Mouse (Mus musculus) embryonic facial prominence, embryonic 11.5 days (tissue): ENCODE data around the gene Ooep. TPM values are rescaled to one million over a fixed set of nuclear protein-coding genes. Genes with fewer than 3 reads are reported as not detected.

Source experiments
- ATAC-seq: fragments of 200-750 bp; cut with Nextera tagmentation; replicated peaks from 2 replicates; pipeline ENCODE4 v1.8.0; 2017; ENCODE audit warnings: low read depth; ENCODE audit not compliant: insufficient number of reproducible peaks, low FRiP score, low TSS enrichment
- DNase-seq: peaks from one replicate; pipeline ENCODE4 v3.0.0-alpha.2; 2015; ENCODE audit warnings: low spot score
- H3K27ac ChIP-seq: fragments of 300-500 bp; sonication (generic); replicated peaks from 2 replicates; pipeline ENCODE4 v1.5.1; 2014; ENCODE audit warnings: mild to moderate bottlenecking, low read depth, low read length, control low read depth
- H3K27me3 ChIP-seq: fragments of 300-500 bp; sonication (generic); 2 replicates; pipeline ENCODE4 v1.6.1; 2014; ENCODE audit warnings: mild to moderate bottlenecking, low read length, moderate library complexity, mixed read lengths; ENCODE audit not compliant: control insufficient read depth, insufficient read depth
- H3K36me3 ChIP-seq: fragments of 300-500 bp; sonication (generic); replicated peaks from 2 replicates; pipeline ENCODE4 v1.6.1; 2014; ENCODE audit warnings: low read depth, mild to moderate bottlenecking, low read length, moderate library complexity, mixed read lengths; ENCODE audit not compliant: control insufficient read depth, insufficient read depth
- H3K4me1 ChIP-seq: fragments of 300-500 bp; sonication (generic); 2 replicates; pipeline ENCODE4 v1.6.1; 2014; ENCODE audit warnings: low read length, mixed read lengths; ENCODE audit not compliant: control insufficient read depth, insufficient read depth
- H3K4me2 ChIP-seq: fragments of 300-500 bp; sonication (generic); 2 replicates; pipeline ENCODE4 v1.6.1; 2014; ENCODE audit warnings: low read depth, mild to moderate bottlenecking, control low read depth, low read length, moderate library complexity
- H3K4me3 ChIP-seq: fragments of 300-500 bp; sonication (generic); 2 replicates; pipeline ENCODE4 v1.5.1; 2014; ENCODE audit warnings: low read depth, low read length, control low read depth
- H3K9ac ChIP-seq: fragments of 300-500 bp; sonication (generic); replicated peaks from 2 replicates; pipeline ENCODE4 v1.6.1; 2014; ENCODE audit warnings: mild to moderate bottlenecking, control low read depth, low read length
- H3K9me3 ChIP-seq: fragments of 300-500 bp; sonication (generic); replicated peaks from 2 replicates; pipeline ENCODE4 v1.6.1; 2016; ENCODE audit warnings: mild to moderate bottlenecking, low read length, inconsistent platforms, mixed read lengths; ENCODE audit not compliant: control insufficient read depth
- WGBS: fragments of 180-500 bp; shearing (Covaris S2); extraction: QIAGEN DNeasy Blood & Tissue Kit; methylation state at CpG from one replicate; pipeline ENCODE4 v1.1.7; 2014; 5-methylcytosine and 5-hydroxymethylcytosine counted together
- polyA plus RNA-seq: library from polyadenylated mRNA; unstranded; fragments of >200 nt; fragmentation: Nextera tagmentation; extraction: Ambion mirVana; gene quantifications from 2 replicates; pipeline ENCODE4 v1.2.1, GENCODE M21; 2014

Ooep gene
- polyA plus RNA-seq, 1 experiment from 2014 or later, result 1.4 TPM

- WGBS, result 69% methylated on average over 7 of the region's 7 CpGs
- Histone ChIP-seq H3K27me3 (peaks cover 42% of the 10 kb centered on the region), H3K9me3 (no peaks in the 10 kb centered on the region), H3K36me3 (no peaks in the 10 kb centered on the region), H3K27ac (no peak overlapping the region), H3K4me3 (no peak overlapping the region), H3K9ac (no peak overlapping the region), H3K4me1 (no peaks in the 10 kb centered on the region), H3K4me2 (no peak overlapping the region)
- DNase-seq, result no peak
- no peak for ATAC-seq
Measured at GRCm38 (mm10) chr9:78394602-78395001, 16.1 kb upstream of the Ooep start.

GRCm38 (mm10) chr9:78393741-78394140 is 15.2 kb upstream of the Ooep start:
- peaks cover 42% of the 10 kb centered on the region for H3K27me3 ChIP-seq
- H3K27ac ChIP-seq, result no peak overlapping the region
- WGBS, result 78% methylated on average over 10 of the region's 10 CpGs
- ATAC-seq (no peak), DNase-seq (no peak)
- H3K4me3 ChIP-seq, result no peak overlapping the region
- no peaks in the 10 kb centered on the region for H3K9me3 ChIP-seq
- no peak overlapping the region for H3K9ac ChIP-seq
- no peak overlapping the region for H3K4me2 ChIP-seq
- H3K4me1 ChIP-seq, result no peaks in the 10 kb centered on the region
- H3K36me3 ChIP-seq, result no peaks in the 10 kb centered on the region

- Histone ChIP-seq H3K4me3 (no peak overlapping the region), H3K4me1 (no peaks in the 10 kb centered on the region), H3K4me2 (no peak overlapping the region), H3K27ac (no peak overlapping the region), H3K9ac (no peak overlapping the region), H3K9me3 (no peaks in the 10 kb centered on the region), H3K36me3 (no peaks in the 10 kb centered on the region), H3K27me3 (peaks cover 18% of the 10 kb centered on the region)
- ATAC-seq (no peak), DNase-seq (no peak)
- WGBS, result 46% methylated on average over 5 of the region's 5 CpGs
Measured at GRCm38 (mm10) chr9:78389981-78390380, 11.5 kb upstream of the Ooep start.

- DNase-seq (no peak), ATAC-seq (no peak)
- no peak overlapping the region for H3K27ac ChIP-seq
- no peaks in the 10 kb centered on the region for H3K4me1 ChIP-seq
- H3K27me3 ChIP-seq, result no peaks in the 10 kb centered on the region
- no peak overlapping the region for H3K4me3 ChIP-seq
- WGBS, result 85% methylated on average over 7 of the region's 7 CpGs
- no peak overlapping the region for H3K4me2 ChIP-seq
- H3K9me3 ChIP-seq, result no peaks in the 10 kb centered on the region
- no peak overlapping the region for H3K9ac ChIP-seq
- H3K36me3 ChIP-seq, result no peaks in the 10 kb centered on the region
Measured at GRCm38 (mm10) chr9:78386947-78387346, 8.4 kb upstream of the Ooep start.

GRCm38 (mm10) chr9:78385893-78386292 is 7.4 kb upstream of the Ooep start:
- Histone ChIP-seq H3K9ac (no peak overlapping the region), H3K27me3 (no peaks in the 10 kb centered on the region), H3K4me3 (no peak overlapping the region), H3K27ac (no peak overlapping the region), H3K36me3 (no peaks in the 10 kb centered on the region), H3K9me3 (no peaks in the 10 kb centered on the region), H3K4me1 (no peaks in the 10 kb centered on the region), H3K4me2 (no peak overlapping the region)
- ATAC-seq (no peak), DNase-seq (peak; percentile 43)
- WGBS, result 43% methylated on average over 3 of the region's 3 CpGs

GRCm38 (mm10) chr9:78377546-78377945 is 979 bp downstream of the Ooep start:
- no peaks in the 10 kb centered on the region for H3K27me3 ChIP-seq
- H3K27ac ChIP-seq, result no peak overlapping the region
- H3K4me3 ChIP-seq, result no peak overlapping the region
- no peaks in the 10 kb centered on the region for H3K4me1 ChIP-seq
- ATAC-seq (no peak), DNase-seq (no peak)
- H3K9me3 ChIP-seq, result no peaks in the 10 kb centered on the region
- peak overlapping the region; percentile 72; the same call in 1 of the 2 replicates for H3K4me2 ChIP-seq
- no peak overlapping the region for H3K9ac ChIP-seq
- H3K36me3 ChIP-seq, result no peaks in the 10 kb centered on the region
- 28% methylated on average over 8 of the region's 8 CpGs for WGBS

- Histone ChIP-seq H3K4me2 (no peak overlapping the region), H3K36me3 (no peaks in the 10 kb centered on the region), H3K9ac (no peak overlapping the region), H3K27ac (no peak overlapping the region), H3K9me3 (no peaks in the 10 kb centered on the region), H3K4me3 (no peak overlapping the region), H3K27me3 (no peaks in the 10 kb centered on the region), H3K4me1 (no peaks in the 10 kb centered on the region)
- DNase-seq (no peak), ATAC-seq (no peak)
- WGBS, result 72% methylated on average over 4 of the region's 4 CpGs
Measured at GRCm38 (mm10) chr9:78375486-78375885, 3.0 kb downstream of the Ooep start.

- no peak for DNase-seq
- H3K27me3 ChIP-seq, result no peaks in the 10 kb centered on the region
- H3K4me3 ChIP-seq, result no peak overlapping the region
- 73% methylated on average over 1 of the region's 1 CpGs for WGBS
- H3K36me3 ChIP-seq, result no peaks in the 10 kb centered on the region
- H3K4me2 ChIP-seq, result no peak overlapping the region
- H3K4me1 ChIP-seq, result no peaks in the 10 kb centered on the region
- H3K9me3 ChIP-seq, result no peaks in the 10 kb centered on the region
- ATAC-seq, result no peak
- no peak overlapping the region for H3K27ac ChIP-seq
- no peak overlapping the region for H3K9ac ChIP-seq
Measured at GRCm38 (mm10) chr9:78374885-78375389, 3.6 kb downstream of the Ooep start.
